Mouse (Mus musculus) heart, adult 2 months (tissue): ENCODE results near the gene Gpr153. TPM values are rescaled to one million over a fixed set of nuclear protein-coding genes. Genes with fewer than 3 reads are reported as not detected.

Experiments
- DNase-seq, 2 experiments: peaks; one replicate each; pipeline ENCODE4 v3.0.0; 2021
- H3K27ac ChIP-seq: fragments of 200-600 bp; 2 replicates; pipeline ENCODE4 v1.8.1; 2022
- H3K27me3 ChIP-seq: fragments of 200-500 bp; 2 replicates; pipeline ENCODE4 v1.6.1; 2012; ENCODE audit warnings: mild to moderate bottlenecking, low read length, inconsistent platforms, mixed read lengths; ENCODE audit not compliant: control insufficient read depth, insufficient read depth
- H3K36me3 ChIP-seq: fragments of 200-500 bp; 2 replicates; pipeline ENCODE4 v1.6.1; 2012; ENCODE audit warnings: low read length, inconsistent platforms; ENCODE audit not compliant: control insufficient read depth, insufficient read depth
- H3K4me1 ChIP-seq: fragments of 200-500 bp; 2 replicates; pipeline ENCODE4 v1.6.1; 2011; ENCODE audit warnings: low read length; ENCODE audit not compliant: control insufficient read depth, insufficient read depth
- H3K4me3 ChIP-seq: fragments of 200-600 bp; 2 replicates; pipeline ENCODE4 v1.8.1; 2022
- H3K79me2 ChIP-seq: fragments of 200-500 bp; replicated peaks from 2 replicates; pipeline ENCODE4 v1.6.1; 2012; ENCODE audit warnings: mild to moderate bottlenecking, inconsistent platforms, low read length, moderate library complexity, mixed read lengths; ENCODE audit not compliant: control insufficient read depth, insufficient read depth
- H3K9ac ChIP-seq: fragments of 200-500 bp; 2 replicates; pipeline ENCODE4 v1.6.1; 2012; ENCODE audit warnings: low read depth, mild to moderate bottlenecking, control low read depth, inconsistent platforms, low read length, mixed read lengths
- CTCF ChIP-seq: fragments of 200-600 bp; IDR thresholded peaks from 2 replicates; pipeline ENCODE4 v1.8.1; 2022; ENCODE audit warnings: antibody characterized with exemption, mild to moderate bottlenecking, moderate library complexity
- EP300 ChIP-seq: fragments of 200-500 bp; IDR thresholded peaks from 2 replicates; pipeline ENCODE4 v1.6.1; 2011; ENCODE audit warnings: low read depth, low read length, control low read depth; ENCODE audit not compliant: insufficient read depth
- POLR2A ChIP-seq: fragments of 200-500 bp; IDR thresholded peaks from 2 replicates; pipeline ENCODE4 v1.6.1; 2011; ENCODE audit warnings: mild to moderate bottlenecking, low read depth, low read length, control low read depth; ENCODE audit not compliant: insufficient read depth
- WGBS: fragments of 180-500 bp; shearing (Covaris S2); methylation state at CpG from one replicate; pipeline ENCODE4 v1.1.7; 2018; 5-methylcytosine and 5-hydroxymethylcytosine counted together
- intact Hi-C: fragments of 180-260 bp; cut with DNase I; formaldehyde crosslinking; loops from one replicate; pipeline ENCODE4 v1.15.1; 2025
- polyA plus RNA-seq: library from polyadenylated mRNA; depleted of rRNA; stranded (reverse); fragments of >200 nt; gene quantifications from 2 replicates; pipeline ENCODE4 v1.2.3, GENCODE M21; 2012
- total RNA-seq, 2 experiments: library from RNA; stranded (reverse); gene quantifications; 2 replicates each; pipeline ENCODE4 v1.2.3; 2021

The Gpr153 gene
- total and polyA plus RNA-seq, 3 experiments, result 8.6 to 18.0 (median 11.9) TPM

GRCm38 (mm10) chr4:152318517-152319234 lies 44.6 kb downstream of the Gpr153 start, which contains the start of gene Rnf207:
Gene Rnf207, minus strand, starts transcription at chr4:152318993.
- intact Hi-C loops, result loop anchor here (2.0 kb wide), 1 partner anchor 22 kb away; the partner anchor contains the start of gene Icmt
- peak; percentile 73 to 74 for DNase-seq
- H3K4me1 ChIP-seq, result no peaks in the 10 kb centered on the region
- TF ChIP-seq POLR2A, result peak; percentile 84; the same call in 1 of the 2 replicates
- TF ChIP-seq CTCF, result peak; percentile 76
- 0 out of 2 replicates have a peak, but pooled peaks have one; percentile 41 for TF ChIP-seq EP300
- H3K79me2 ChIP-seq, result no peaks in the 10 kb centered on the region
- 2% methylated on average over 26 of the region's 26 CpGs for WGBS
- H3K27me3 ChIP-seq, result no peaks in the 10 kb centered on the region; the same call in 1 of the 2 replicates
- H3K9ac ChIP-seq, result peak within 1 kb of the TSS; percentile 66
- peak within 1 kb of the TSS; percentile 38 for H3K4me3 ChIP-seq
- H3K36me3 ChIP-seq, result no peaks in the 10 kb centered on the region
- peak within 1 kb of the TSS; percentile 85 for H3K27ac ChIP-seq

GRCm38 (mm10) chr4:152321464-152321863 lies 47.4 kb downstream of the Gpr153 start:
- Histone ChIP-seq H3K27me3 (no peaks in the 10 kb centered on the region), H3K9ac (no peak overlapping the region), H3K79me2 (peaks cover 3% of the 10 kb centered on the region; the same call in 1 of the 2 replicates), H3K27ac (no peak overlapping the region), H3K36me3 (no peaks in the 10 kb centered on the region), H3K4me3 (no peak overlapping the region), H3K4me1 (no peaks in the 10 kb centered on the region)
- intact Hi-C loops, result no loop called here
- 61% methylated on average over 5 of the region's 5 CpGs for WGBS
- DNase-seq, result no peak
- TF ChIP-seq EP300 (no peak), POLR2A (no peak), CTCF (no peak)

GRCm38 (mm10) chr4:152324641-152325562 lies 50.9 kb downstream of the Gpr153 start:
- DNase-seq, result no peak
- Histone ChIP-seq H3K27ac (peak overlapping the region; percentile 93), H3K4me1 (peaks cover 2% of the 10 kb centered on the region), H3K79me2 (peaks cover 3% of the 10 kb centered on the region; the same call in 1 of the 2 replicates), H3K4me3 (peak overlapping the region; percentile 95), H3K27me3 (no peaks in the 10 kb centered on the region), H3K36me3 (no peaks in the 10 kb centered on the region), H3K9ac (peak overlapping the region; percentile 24)
- WGBS, result 46% methylated on average over 16 of the region's 16 CpGs
- intact Hi-C loops, result loop anchor here (5.0 kb wide), 2 partner anchors 152 to 153 kb away; partner anchors contain the start of genes Kcnab2 and Nphp4
- TF ChIP-seq CTCF (no peak), POLR2A (no peak), EP300 (no peak)

GRCm38 (mm10) chr4:152325574-152326411 lies 51.8 kb downstream of the Gpr153 start, which contains the start of gene Rpl22:
Gene Rpl22, plus strand, starts transcription at chr4:152325742.
- Histone ChIP-seq H3K27ac (peak within 1 kb of the TSS; percentile 93), H3K27me3 (no peaks in the 10 kb centered on the region), H3K36me3 (no peaks in the 10 kb centered on the region), H3K4me1 (peaks cover 2% of the 10 kb centered on the region), H3K4me3 (peak within 1 kb of the TSS; percentile 95), H3K79me2 (peaks cover 3% of the 10 kb centered on the region; the same call in 1 of the 2 replicates), H3K9ac (peak within 1 kb of the TSS; percentile 86)
- intact Hi-C loops, result loop anchor here (5.0 kb wide), 2 partner anchors 152 to 153 kb away; partner anchors contain the start of genes Kcnab2 and Nphp4
- TF ChIP-seq EP300, result peak; percentile 94
- peak; percentile 40 for TF ChIP-seq CTCF
- peak; percentile 77 for TF ChIP-seq POLR2A
- DNase-seq, result peak; percentile 92 to 96
- under 1% methylated on average over 70 of the region's 70 CpGs for WGBS

- Histone ChIP-seq H3K4me1 (peaks cover 2% of the 10 kb centered on the region), H3K27ac (no peak overlapping the region; the same call in 1 of the 2 replicates), H3K9ac (peak overlapping the region; percentile 86), H3K36me3 (no peaks in the 10 kb centered on the region), H3K4me3 (peak overlapping the region; percentile 95), H3K27me3 (no peaks in the 10 kb centered on the region), H3K79me2 (peaks cover 3% of the 10 kb centered on the region; the same call in 1 of the 2 replicates)
- 3% methylated on average over 11 of the region's 11 CpGs for WGBS
- intact Hi-C loops, result loop anchor here (5.0 kb wide), 2 partner anchors 151 to 154 kb away; partner anchors contain the start of genes Kcnab2 and Nphp4
- TF ChIP-seq EP300 (no peak), POLR2A (no peak), CTCF (no peak)
- no peak for DNase-seq
Observed at GRCm38 (mm10) chr4:152326543-152326942, 52.5 kb downstream of the Gpr153 start.
